Mouse (Mus musculus): Measurements from ENCODE around the gene Cd69.

DNA sequence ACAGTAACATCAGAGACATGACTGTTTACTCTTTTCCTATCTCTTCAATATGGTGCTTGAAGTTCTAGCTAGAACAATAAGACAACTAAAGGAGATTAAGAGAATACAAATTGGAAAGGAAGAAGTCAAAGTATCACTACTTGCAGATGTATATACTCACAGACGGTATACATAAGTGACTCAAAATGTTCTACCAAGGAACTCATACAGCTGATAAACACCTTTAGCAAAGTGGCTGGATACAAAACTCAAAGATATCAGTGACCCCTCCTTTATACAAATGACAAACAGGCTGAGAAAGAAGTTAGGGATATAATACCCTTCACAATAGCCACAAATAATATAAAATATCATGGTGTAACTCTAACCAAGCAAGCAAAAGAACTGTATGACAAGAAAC is 54.2 kb downstream of the Cd69 start:
- TF ChIP-seq CTCF (IDR thresholded peaks at IDR 0.05; ENCODE audit: borderline replicate concordance, insufficient read depth, low read depth, low read length) (no peak), POLR2A (IDR thresholded peaks at IDR 0.05; ENCODE audit: borderline replicate concordance, insufficient read depth, low read length) (no peak)

All from cerebellum, adult 2 months (tissue).